Mouse (Mus musculus) monocyte, adult 59 days (primary cell): ENCODE data around the gene Gm17019. TPM values are rescaled to one million over a fixed set of nuclear protein-coding genes. Genes with fewer than 3 reads are reported as not detected.

ENCODE experiments used
- total RNA-seq, 2 experiments: library from RNA; stranded (reverse); gene quantifications; one replicate each; pipeline ENCODE4 v1.2.4; 2023

Gm17019 gene
- total RNA-seq = not detected

DNA sequence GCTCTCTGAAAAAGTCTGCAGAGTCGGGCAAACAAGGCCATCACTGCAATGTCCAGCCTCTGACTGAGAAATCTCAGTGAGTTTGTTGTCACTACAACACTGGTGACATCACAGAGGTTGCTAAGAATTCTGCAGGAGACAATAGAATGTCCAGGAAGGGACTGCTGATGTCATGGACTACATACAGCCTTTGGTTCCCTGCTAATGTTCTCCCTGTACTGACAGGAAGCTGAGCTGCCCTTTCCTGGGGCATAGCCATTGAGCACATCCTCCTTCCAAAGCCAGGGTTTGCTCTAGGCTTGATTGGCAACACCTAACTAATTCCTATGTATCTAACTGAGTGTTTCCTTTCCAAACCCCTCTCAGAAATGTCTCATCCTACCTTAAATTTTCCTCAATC, at the start of gene Gm17019:
TSS of gene Gm17019 (minus strand) at position 101 of the 400 bp plus-strand sequence.

Other genes starting within 250 kb of the Gm17019 start
- not detected for gene Gm9758, start 118.1 kb downstream of the Gm17019 start, total RNA-seq
- gene Speer4e, start 94.6 kb downstream of the Gm17019 start, total RNA-seq = not detected
- not detected for gene Gm10354, start 54.1 kb downstream of the Gm17019 start, total RNA-seq